Mouse (Mus musculus) forelimb bud, embryonic 11.5 days (tissue): ENCODE data around the gene Gm11634.

Source experiments
- DNase-seq: peaks from one replicate; pipeline ENCODE4 v3.0.0-alpha.2; 2012; ENCODE audit warnings: low read depth, low spot score

The Gm11634 gene

GRCm38 (mm10) chr11:101568421-101568820, 30.6 kb downstream of the Gm11634 start:
- no peak for DNase-seq

GRCm38 (mm10) chr11:101562391-101562790, 36.7 kb downstream of the Gm11634 start:
- DNase-seq, result peak; percentile 66

- DNase-seq, result no peak
These were observed 42.1 kb downstream of the Gm11634 start for GRCm38 (mm10) chr11:101556954-101557353.

- DNase-seq, result no peak
These were observed 42.5 kb downstream of the Gm11634 start for GRCm38 (mm10) chr11:101556541-101556940.

- DNase-seq, result peak; percentile 2
These were observed 45.6 kb downstream of the Gm11634 start for GRCm38 (mm10) chr11:101553354-101553930.

- DNase-seq, result peak; percentile 99
These were observed 46.4 kb downstream of the Gm11634 start for GRCm38 (mm10) chr11:101552476-101553300.

GRCm38 (mm10) chr11:101551751-101552475, 47.1 kb downstream of the Gm11634 start, which contains the start of the genes Brca1 and Nbr1:
TSS of gene Brca1 (minus strand) at chr11:101551955.
TSS of gene Nbr1 (plus strand) at chr11:101552149.
- peak; percentile 98 for DNase-seq

GRCm38 (mm10) chr11:101548526-101548925, 50.5 kb downstream of the Gm11634 start:
- DNase-seq, result no peak

- DNase-seq, result no peak
These were observed 54.9 kb downstream of the Gm11634 start for GRCm38 (mm10) chr11:101544132-101544531.
